Mouse (Mus musculus) CH12.LX (cell line): ENCODE measurements around the gene Med29.

Experiments
- MAFK ChIP-seq: IDR thresholded peaks from 2 replicates; pipeline ENCODE4 v1.6.1; 2011; ENCODE audit warnings: low read length, improper control_type of control experiment; ENCODE audit not compliant: insufficient replicate concordance
- RCOR1 ChIP-seq: conservative IDR thresholded peaks from 2 replicates; pipeline ENCODE4 v1.6.1; 2012; ENCODE audit warnings: low read depth, mild to moderate bottlenecking, inconsistent platforms, low read length, improper control_type of control experiment
- USF1 ChIP-seq: IDR thresholded peaks from 2 replicates; pipeline ENCODE4 v1.6.1; 2014; ENCODE audit warnings: low read depth, mild to moderate bottlenecking, inconsistent platforms, low read length, improper control_type of control experiment

DNA sequence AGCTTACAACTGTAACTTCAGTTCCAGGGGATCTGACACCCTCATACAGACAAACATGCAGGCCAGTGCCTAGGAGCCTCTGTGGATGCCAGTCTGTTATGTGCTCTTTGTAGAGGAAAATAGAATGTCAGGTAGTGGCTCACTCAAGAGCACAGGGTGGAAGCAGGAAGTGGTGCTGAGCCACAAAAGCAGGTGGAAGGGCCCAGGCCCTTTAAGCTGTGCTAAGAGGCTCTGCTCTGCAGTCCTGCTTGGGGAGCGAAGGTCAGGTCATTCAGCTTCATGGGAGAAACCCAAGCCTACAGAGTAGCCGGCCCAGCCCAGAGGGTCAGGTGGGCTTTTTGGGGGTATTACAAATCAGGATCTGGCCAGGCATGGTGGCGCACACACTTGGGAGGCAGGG, 37.3 kb downstream of the Med29 start:
- TF ChIP-seq RCOR1 (no peak), MAFK (no peak), USF1 (no peak)
